Mouse (Mus musculus) limb, embryonic 12.5 days (tissue): ENCODE results near the gene Slc4a3. TPM values are rescaled to one million over a fixed set of nuclear protein-coding genes. Genes with fewer than 3 reads are reported as not detected.

ENCODE experiments used
- ATAC-seq: fragments of 200-750 bp; cut with Nextera tagmentation; 2 replicates; pipeline ENCODE4 v1.8.0; 2017; ENCODE audit warnings: low read depth, moderate TSS enrichment; ENCODE audit not compliant: insufficient number of reproducible peaks, insufficient read depth, low FRiP score, low TSS enrichment
- H3K27ac ChIP-seq: fragments of 300-500 bp; sonication (generic); 2 replicates; pipeline ENCODE4 v1.5.1; 2016; ENCODE audit warnings: mild to moderate bottlenecking, moderate library complexity
- H3K27me3 ChIP-seq: fragments of 300-500 bp; sonication (generic); 2 replicates; pipeline ENCODE4 v1.6.1; 2016; ENCODE audit warnings: mild to moderate bottlenecking, moderate library complexity
- H3K36me3 ChIP-seq: fragments of 300-500 bp; sonication (generic); 2 replicates; pipeline ENCODE4 v1.6.1; 2016; ENCODE audit warnings: mild to moderate bottlenecking, moderate library complexity
- H3K4me1 ChIP-seq: fragments of 300-500 bp; sonication (generic); replicated peaks from 2 replicates; pipeline ENCODE4 v1.6.1; 2016
- H3K4me2 ChIP-seq: fragments of 300-500 bp; sonication (generic); 2 replicates; pipeline ENCODE4 v1.6.1; 2016; ENCODE audit warnings: mild to moderate bottlenecking, moderate library complexity
- H3K4me3 ChIP-seq: fragments of 300-500 bp; sonication (generic); replicated peaks from 2 replicates; pipeline ENCODE4 v1.5.1; 2016; ENCODE audit warnings: mild to moderate bottlenecking
- H3K9ac ChIP-seq: fragments of 300-500 bp; sonication (generic); replicated peaks from 2 replicates; pipeline ENCODE4 v1.6.1; 2016; ENCODE audit warnings: mild to moderate bottlenecking, moderate library complexity
- H3K9me3 ChIP-seq: fragments of 300-500 bp; sonication (generic); 2 replicates; pipeline ENCODE4 v1.6.1; 2016; ENCODE audit warnings: mild to moderate bottlenecking, moderate library complexity
- WGBS: fragments of 180-500 bp; shearing (Covaris S2); methylation state at CpG from one replicate; pipeline ENCODE4 v1.1.7; 2016; 5-methylcytosine and 5-hydroxymethylcytosine counted together
- polyA plus RNA-seq: library from polyadenylated mRNA; unstranded; fragments of >200 nt; fragmentation: Nextera tagmentation; extraction: Ambion mirVana; gene quantifications from 2 replicates; pipeline ENCODE4 v1.2.1, GENCODE M21; 2016

Slc4a3 gene
- polyA plus RNA-seq, 1 experiment from 2014 or later: 33.7 TPM

GRCm38 (mm10) chr1:75586791-75587190, 40.7 kb downstream of the Slc4a3 start:
- Histone ChIP-seq H3K36me3 (no peaks in the 10 kb centered on the region), H3K4me3 (no peak overlapping the region), H3K9ac (no peak overlapping the region), H3K4me1 (peaks cover 4% of the 10 kb centered on the region), H3K9me3 (no peaks in the 10 kb centered on the region), H3K27me3 (no peaks in the 10 kb centered on the region; the same call in 1 of the 2 replicates), H3K27ac (no peak overlapping the region), H3K4me2 (no peak overlapping the region)
- 90% methylated on average over 3 of the region's 3 CpGs for WGBS
- no peak for ATAC-seq

GRCm38 (mm10) chr1:75587738-75588719, 42.0 kb downstream of the Slc4a3 start:
- Histone ChIP-seq H3K4me1 (no peaks in the 10 kb centered on the region; the same call in 1 of the 2 replicates), H3K4me3 (no peak overlapping the region), H3K9me3 (no peaks in the 10 kb centered on the region), H3K36me3 (no peaks in the 10 kb centered on the region), H3K27ac (no peak overlapping the region), H3K9ac (no peak overlapping the region), H3K27me3 (no peaks in the 10 kb centered on the region; the same call in 1 of the 2 replicates), H3K4me2 (no peak overlapping the region)
- 64% methylated on average over 12 of the region's 12 CpGs for WGBS
- no peak for ATAC-seq

- no peak overlapping the region for H3K4me3 ChIP-seq
- no peaks in the 10 kb centered on the region; the same call in 1 of the 2 replicates for H3K4me1 ChIP-seq
- H3K27ac ChIP-seq: no peak overlapping the region
- H3K9me3 ChIP-seq: no peaks in the 10 kb centered on the region
- no peak overlapping the region for H3K9ac ChIP-seq
- no peaks in the 10 kb centered on the region for H3K36me3 ChIP-seq
- WGBS: 23% methylated on average over 7 of the region's 7 CpGs
- no peak for ATAC-seq
- no peak overlapping the region for H3K4me2 ChIP-seq
- H3K27me3 ChIP-seq: no peaks in the 10 kb centered on the region; the same call in 1 of the 2 replicates
Observed at GRCm38 (mm10) chr1:75588874-75589273, 42.8 kb downstream of the Slc4a3 start.

GRCm38 (mm10) chr1:75589983-75590382, 43.9 kb downstream of the Slc4a3 start:
- no peak overlapping the region for H3K9ac ChIP-seq
- ATAC-seq: no peak
- no peak overlapping the region for H3K27ac ChIP-seq
- no peak overlapping the region for H3K4me2 ChIP-seq
- H3K4me1 ChIP-seq: no peaks in the 10 kb centered on the region; the same call in none of the 2 replicates
- WGBS: 86% methylated on average over 2 of the region's 2 CpGs
- no peaks in the 10 kb centered on the region for H3K9me3 ChIP-seq
- no peaks in the 10 kb centered on the region; the same call in 1 of the 2 replicates for H3K27me3 ChIP-seq
- H3K4me3 ChIP-seq: no peak overlapping the region
- no peaks in the 10 kb centered on the region for H3K36me3 ChIP-seq

GRCm38 (mm10) chr1:75593956-75594355, 47.9 kb downstream of the Slc4a3 start:
- Histone ChIP-seq H3K27me3 (0 out of 2 replicates have a peak, but pooled peaks cover 7% of the 10 kb centered on the region), H3K4me1 (no peaks in the 10 kb centered on the region; the same call in none of the 2 replicates), H3K9ac (no peak overlapping the region), H3K27ac (no peak overlapping the region), H3K4me3 (no peak overlapping the region), H3K9me3 (no peaks in the 10 kb centered on the region), H3K36me3 (no peaks in the 10 kb centered on the region), H3K4me2 (no peak overlapping the region)
- ATAC-seq: no peak
- 87% methylated on average over 7 of the region's 7 CpGs for WGBS

- 41% methylated on average over 9 of the region's 9 CpGs for WGBS
- H3K36me3 ChIP-seq: no peaks in the 10 kb centered on the region
- no peak overlapping the region for H3K27ac ChIP-seq
- no peaks in the 10 kb centered on the region; the same call in 1 of the 2 replicates for H3K4me1 ChIP-seq
- H3K4me3 ChIP-seq: no peak overlapping the region
- ATAC-seq: no peak
- no peak overlapping the region for H3K4me2 ChIP-seq
- no peaks in the 10 kb centered on the region for H3K9me3 ChIP-seq
- H3K9ac ChIP-seq: no peak overlapping the region
- peaks cover 8% of the 10 kb centered on the region; the same call in 1 of the 2 replicates for H3K27me3 ChIP-seq
Observed at GRCm38 (mm10) chr1:75594836-75595235, 48.8 kb downstream of the Slc4a3 start.

- Histone ChIP-seq H3K27ac (no peak overlapping the region), H3K4me3 (no peak overlapping the region), H3K27me3 (peaks cover 17% of the 10 kb centered on the region), H3K4me1 (no peaks in the 10 kb centered on the region; the same call in 1 of the 2 replicates), H3K4me2 (no peak overlapping the region), H3K36me3 (no peaks in the 10 kb centered on the region), H3K9ac (no peak overlapping the region), H3K9me3 (no peaks in the 10 kb centered on the region)
- 82% methylated on average over 3 of the region's 3 CpGs for WGBS
- no peak for ATAC-seq
Observed at GRCm38 (mm10) chr1:75595930-75596329, 49.9 kb downstream of the Slc4a3 start.

- H3K4me3 ChIP-seq: no peak overlapping the region
- no peak overlapping the region for H3K9ac ChIP-seq
- WGBS: 97% methylated on average over 2 of the region's 2 CpGs
- H3K36me3 ChIP-seq: no peaks in the 10 kb centered on the region
- no peak for ATAC-seq
- peaks cover 26% of the 10 kb centered on the region for H3K27me3 ChIP-seq
- H3K4me1 ChIP-seq: no peaks in the 10 kb centered on the region; the same call in 1 of the 2 replicates
- no peak overlapping the region for H3K27ac ChIP-seq
- no peak overlapping the region for H3K4me2 ChIP-seq
- H3K9me3 ChIP-seq: no peaks in the 10 kb centered on the region
Observed at GRCm38 (mm10) chr1:75596906-75597305, 50.8 kb downstream of the Slc4a3 start.

- Histone ChIP-seq H3K36me3 (no peaks in the 10 kb centered on the region), H3K4me1 (no peaks in the 10 kb centered on the region; the same call in 1 of the 2 replicates)
- ATAC-seq: no peak
Observed at GRCm38 (mm10) chr1:75597622-75598021, 51.6 kb downstream of the Slc4a3 start.

GRCm38 (mm10) chr1:75601738-75602137, 55.7 kb downstream of the Slc4a3 start:
- no peaks in the 10 kb centered on the region for H3K36me3 ChIP-seq
- H3K9me3 ChIP-seq: no peaks in the 10 kb centered on the region
- H3K4me1 ChIP-seq: no peaks in the 10 kb centered on the region
- no peak for ATAC-seq
- no peak overlapping the region for H3K9ac ChIP-seq
- no peak overlapping the region for H3K4me3 ChIP-seq
- WGBS: 13% methylated on average over 11 of the region's 12 CpGs
- no peak overlapping the region for H3K27ac ChIP-seq
- H3K27me3 ChIP-seq: peaks cover 34% of the 10 kb centered on the region
- no peak overlapping the region for H3K4me2 ChIP-seq

More at GRCm38 (mm10) chr1:75597622-75598021, 51.6 kb downstream of the Slc4a3 start:
- Histone ChIP-seq H3K27me3 (peaks cover 31% of the 10 kb centered on the region), H3K27ac (no peak overlapping the region), H3K9me3 (no peaks in the 10 kb centered on the region), H3K4me3 (no peak overlapping the region), H3K9ac (no peak overlapping the region), H3K4me2 (no peak overlapping the region)

GRCm38 (mm10) chr1:75603584-75603983, 57.5 kb downstream of the Slc4a3 start:
- no peak overlapping the region for H3K9ac ChIP-seq
- ATAC-seq: no peak
- no peaks in the 10 kb centered on the region for H3K36me3 ChIP-seq
- H3K4me2 ChIP-seq: no peak overlapping the region
- H3K4me1 ChIP-seq: peaks cover 2% of the 10 kb centered on the region; the same call in 1 of the 2 replicates
- H3K9me3 ChIP-seq: no peaks in the 10 kb centered on the region
- 88% methylated on average over 7 of the region's 7 CpGs for WGBS
- H3K4me3 ChIP-seq: no peak overlapping the region
- no peak overlapping the region for H3K27ac ChIP-seq
- peaks cover 34% of the 10 kb centered on the region for H3K27me3 ChIP-seq
